Mouse (Mus musculus): ENCODE data around the gene Il21r.

DNA sequence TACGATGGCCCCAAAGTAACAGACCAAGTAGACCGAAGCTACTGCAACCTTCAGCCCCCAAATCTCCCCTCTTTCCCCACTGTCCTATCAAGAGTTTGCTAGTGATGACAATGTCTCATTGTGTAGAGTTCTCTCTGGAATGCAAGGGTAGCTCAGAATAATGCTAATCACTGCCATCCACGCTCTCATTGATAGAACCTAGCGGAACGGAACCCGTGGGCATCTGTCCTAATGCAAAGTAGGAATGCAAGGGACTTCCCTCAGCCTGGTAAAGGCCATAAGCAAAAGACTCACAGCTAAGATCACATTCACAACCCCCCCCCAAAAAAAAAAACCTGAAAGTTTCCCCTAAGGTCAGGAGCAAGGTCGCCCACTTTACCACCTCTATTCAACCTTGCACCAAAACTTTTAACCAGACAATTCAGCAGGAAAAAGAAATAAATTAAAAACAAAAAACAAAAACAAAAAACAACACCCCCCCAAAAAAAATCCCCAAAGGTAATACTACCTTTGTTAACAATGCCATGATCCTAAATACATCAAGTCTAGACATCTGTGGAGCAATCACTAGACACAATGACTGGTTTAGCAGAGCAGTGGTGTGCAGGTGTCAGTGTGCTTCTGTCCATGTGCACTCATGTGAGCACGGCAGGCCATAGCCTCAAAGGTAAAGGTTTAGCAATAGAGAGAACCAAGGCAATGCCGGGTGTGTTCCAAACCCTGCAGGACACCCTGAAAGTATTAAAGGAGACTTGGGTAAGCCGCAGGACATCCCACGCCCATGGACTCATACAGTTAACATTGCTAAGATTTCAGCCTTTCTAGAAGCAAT is 5.5 kb upstream of the Il21r start:
- TF ChIP-seq MAX (IDR thresholded peaks at IDR 0.05; ENCODE audit: low read length): no peak
- TF ChIP-seq RCOR1 (IDR thresholded peaks at IDR 0.05; ENCODE audit: low read depth, low read length): no peak
- TF ChIP-seq POLR2A (IDR thresholded peaks at IDR 0.05; ENCODE audit: control insufficient read depth in 1 of 2, insufficient read depth in 1 of 2, low read depth in 1 of 2, low read length in 2 of 2, poor library complexity in 1 of 2): no peak
- no peak for TF ChIP-seq ZC3H11A (IDR thresholded peaks at IDR 0.05; ENCODE audit: low read depth, low read length)
- TF ChIP-seq CTCF (IDR thresholded peaks at IDR 0.05 in 2 of 3, conservative IDR thresholded peaks at IDR 0.05 in 1 of 3; ENCODE audit: control insufficient read depth in 1 of 3, insufficient read depth in 1 of 3, low read depth in 2 of 3, low read length in 3 of 3, poor library complexity in 1 of 3, severe bottlenecking in 1 of 3): no peak
- TF ChIP-seq E2F4 (IDR thresholded peaks at IDR 0.05; ENCODE audit: borderline replicate concordance, low read depth, low read length): no peak
- TF ChIP-seq JUND (IDR thresholded peaks at IDR 0.05; ENCODE audit: low read depth, low read length): no peak
- TF ChIP-seq GATA1 (IDR thresholded peaks at IDR 0.05; ENCODE audit: low read depth, low read length): no peak
- TF ChIP-seq ZNF384 (IDR thresholded peaks at IDR 0.05; ENCODE audit: low read depth, low read length): no peak
- no peak for TF ChIP-seq POLR2AphosphoS5 (IDR thresholded peaks at IDR 0.05; ENCODE audit: borderline replicate concordance, low read depth, low read length)
